Mouse (Mus musculus) B cell, adult 67 days (primary cell): ENCODE data around the gene Abi3. TPM values are rescaled to one million over a fixed set of nuclear protein-coding genes. Genes with fewer than 3 reads are reported as not detected.

Source experiments
- total RNA-seq, 2 experiments: library from RNA; stranded (reverse); gene quantifications; 4 replicates each; pipeline ENCODE4 v1.2.4; 2023

Abi3 gene
- 100 to 1,000 TPM in 1 of 2 experiments, 10 to 100 TPM in 1; 98.9 to 106 TPM for total RNA-seq

GRCm38 (mm10) chr11:95842074-95842681 is at the start of gene Abi3:
Gene Abi3 (minus strand): TSS chr11:95842476.

DNA sequence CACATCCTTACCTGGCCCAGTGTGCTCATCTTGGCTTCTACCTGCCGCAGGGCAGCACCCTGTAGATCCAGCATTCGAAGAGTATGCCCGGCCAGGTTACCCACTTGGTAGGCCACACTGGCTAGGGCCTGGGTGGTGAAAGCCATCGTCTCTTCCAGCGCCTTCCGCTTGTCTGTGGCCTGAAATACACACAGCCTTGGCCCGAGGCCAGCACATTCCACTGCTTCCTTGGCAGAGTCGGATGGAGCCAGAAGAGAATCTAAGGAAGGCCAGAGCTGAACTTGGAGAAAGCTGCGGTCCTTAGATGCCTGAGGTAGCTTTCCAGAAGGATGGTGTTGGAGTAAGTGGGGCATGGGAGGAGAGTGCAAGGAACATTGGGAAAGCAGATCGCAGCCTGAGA is 5.2 kb downstream of the Abi3 start, which contains the start of gene Gngt2:
Gene Gngt2 (plus strand): TSS at position 158 of the 400 bp plus-strand sequence.

DNA sequence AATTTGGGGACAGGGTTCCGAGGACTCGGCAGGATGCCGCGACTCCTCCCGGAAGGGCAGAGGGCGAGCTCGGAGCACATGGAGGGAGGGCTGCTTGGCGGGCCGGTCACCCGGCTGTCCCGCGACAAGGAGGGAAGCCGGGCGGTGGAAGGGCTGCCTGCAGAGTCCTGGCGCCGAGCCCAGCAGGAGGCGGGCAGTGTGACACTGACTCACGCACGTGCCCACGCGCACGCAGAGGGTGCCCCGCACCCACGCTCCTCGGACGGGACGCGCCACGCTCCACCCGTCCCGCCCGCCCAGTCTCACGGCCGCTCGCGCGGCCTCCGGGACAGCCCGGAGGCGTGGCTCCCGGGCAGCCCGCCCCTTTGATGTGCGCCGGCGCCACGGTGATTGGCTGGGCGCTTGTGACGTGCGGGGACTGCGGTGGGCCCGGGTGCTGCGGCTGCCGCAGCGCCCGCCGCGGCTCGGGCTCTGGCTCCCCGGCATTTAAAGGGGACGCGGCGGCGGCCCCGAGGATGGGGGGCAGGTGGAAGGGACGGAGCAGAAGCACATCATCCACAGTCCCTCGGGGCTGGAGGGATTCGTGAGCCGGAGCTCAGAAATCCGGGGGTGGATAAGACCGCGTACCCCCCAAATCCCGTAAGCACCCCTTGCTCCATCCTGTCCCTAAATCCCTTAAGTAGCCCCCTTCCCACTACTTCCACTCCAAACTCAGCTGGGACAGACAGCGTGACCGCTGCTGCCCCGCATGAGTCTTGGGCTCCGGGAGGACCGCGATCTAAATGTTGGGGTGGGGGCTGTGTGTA is 18.0 kb downstream of the Abi3 start, which contains the start of gene Phospho1:
Gene Phospho1 (plus strand): TSS at position 429 of the 806 bp plus-strand sequence.

Other genes with a start within 250 kb of the Abi3 start
- gene Phb, start 175.5 kb downstream of the Abi3 start, total RNA-seq = 10 to 100 TPM; 53.9 to 63.9 TPM
- 10 to 100 TPM; 68.4 to 75.1 TPM for gene Zfp652, start 129.8 kb downstream of the Abi3 start, total RNA-seq
- 1 to 10 TPM; 4.0 to 4.8 TPM for gene B130006D01Rik, start 118.9 kb downstream of the Abi3 start, total RNA-seq
- gene Phospho1, start 18.0 kb downstream of the Abi3 start, total RNA-seq = not detected
- gene Gngt2, start 5.3 kb downstream of the Abi3 start, total RNA-seq = 10 to 100 TPM; 52.4 to 62.8 TPM
- under 1 TPM; 0.41 to 0.42 TPM for gene B4galnt2, start 72.4 kb upstream of the Abi3 start, total RNA-seq
- not detected for gene Igf2bp1, start 163.5 kb upstream of the Abi3 start, total RNA-seq
- not detected for gene Gip, start 182.1 kb upstream of the Abi3 start, total RNA-seq
- 10 to 100 TPM; 63.4 to 63.6 TPM for gene Snf8, start 192.4 kb upstream of the Abi3 start, total RNA-seq
- gene Ube2z, start 222.9 kb upstream of the Abi3 start, total RNA-seq = 10 to 100 TPM; 51.4 to 52.6 TPM
- gene Atp5g1, start 233.2 kb upstream of the Abi3 start, total RNA-seq = 10 to 100 TPM; 92.9 to 94.3 TPM